Mouse (Mus musculus): ENCODE measurements around the gene Snurf. TPM values are rescaled to one million over a fixed set of nuclear protein-coding genes. Genes with fewer than 3 reads are reported as not detected.

Gene Snurf
- polyA plus RNA-seq (2014; fragmentation: Illumina TruSeq; extraction: RNeasy Lipid Tissue Mini Kit (QIAGEN cat#74804); ENCODE audit: insufficient read depth, low read depth, low replicate concordance), result 4.5 TPM

DNA sequence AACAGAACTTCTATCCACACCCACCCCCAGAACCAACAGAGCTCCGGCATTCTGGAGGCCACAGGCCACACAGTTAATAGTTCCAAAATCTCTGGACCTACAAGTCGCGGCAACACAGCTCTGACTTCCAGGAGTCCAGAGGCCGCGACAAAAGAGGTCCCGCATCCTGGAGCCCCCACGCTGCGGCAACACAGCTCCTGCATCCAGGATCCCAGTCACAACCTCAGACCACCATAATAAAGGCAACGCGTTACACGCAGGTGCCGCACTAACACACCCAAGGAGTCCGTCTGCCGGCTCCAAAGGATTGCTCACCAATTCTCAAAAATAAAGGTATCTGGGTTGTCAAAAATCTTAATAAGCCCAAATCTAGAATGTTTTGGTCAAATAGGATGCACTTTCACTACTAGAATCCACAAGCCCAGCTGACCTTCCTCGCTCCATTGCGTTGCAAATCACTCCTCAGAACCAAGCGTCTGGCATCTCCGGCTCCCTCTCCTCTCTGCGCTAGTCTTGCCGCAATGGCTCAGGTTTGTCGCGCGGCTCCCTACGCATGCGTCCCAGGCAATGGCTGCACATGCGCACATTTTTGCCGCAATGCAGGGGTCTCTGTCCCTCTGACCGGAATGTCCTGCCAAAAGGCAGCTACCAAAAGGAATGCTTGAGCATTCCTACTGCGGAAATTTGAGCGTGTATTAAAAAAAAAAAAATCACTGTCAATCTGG is at the start of gene Snurf, which contains the start of gene Gm38393:
TSS of gene Snurf (minus strand) at position 444 of the 725 bp plus-strand sequence.
TSS of gene Gm38393 (minus strand) at position 459 of the 725 bp plus-strand sequence.

Other genes starting within 250 kb of the Snurf start
- 0.09 TPM for gene Gm38393, start within 50 bp of the Snurf start, polyA plus RNA-seq (2014; fragmentation: Illumina TruSeq; extraction: RNeasy Lipid Tissue Mini Kit (QIAGEN cat#74804); ENCODE audit: insufficient read depth, low read depth, low replicate concordance)
- gene Snrpn, start 135.2 kb upstream of the Snurf start, polyA plus RNA-seq (2014; fragmentation: Illumina TruSeq; extraction: RNeasy Lipid Tissue Mini Kit (QIAGEN cat#74804); ENCODE audit: insufficient read depth, low read depth, low replicate concordance), result 10.9 TPM

Measured in lung, adult 10 weeks (tissue).